Mouse (Mus musculus) testis, adult 2 months (tissue): ENCODE measurements around the gene Rbms3. TPM values are rescaled to one million over a fixed set of nuclear protein-coding genes. Genes with fewer than 3 reads are reported as not detected.

Experiments
- H3K27ac ChIP-seq: fragments of 200-500 bp; 2 replicates; pipeline ENCODE4 v1.5.1; 2012; ENCODE audit warnings: low read depth, low read length; ENCODE audit not compliant: control insufficient read depth, insufficient read depth
- H3K27me3 ChIP-seq: fragments of 200-500 bp; 2 replicates; pipeline ENCODE4 v1.6.1; 2012; ENCODE audit warnings: mild to moderate bottlenecking, low read length, moderate library complexity; ENCODE audit not compliant: control insufficient read depth, insufficient read depth
- H3K36me3 ChIP-seq: fragments of 200-500 bp; 2 replicates; pipeline ENCODE4 v1.6.1; 2012; ENCODE audit warnings: mild to moderate bottlenecking, low read length; ENCODE audit not compliant: control insufficient read depth, insufficient read depth
- H3K4me1 ChIP-seq: fragments of 200-500 bp; 2 replicates; pipeline ENCODE4 v1.6.1; 2012; ENCODE audit warnings: low read length; ENCODE audit not compliant: control insufficient read depth, insufficient read depth
- H3K4me3 ChIP-seq: fragments of 200-500 bp; 2 replicates; pipeline ENCODE4 v1.5.1; 2012; ENCODE audit warnings: low read depth, mild to moderate bottlenecking, low read length, moderate library complexity, mixed read lengths; ENCODE audit not compliant: control insufficient read depth
- CTCF ChIP-seq: fragments of 200-500 bp; IDR thresholded peaks from 2 replicates; pipeline ENCODE4 v1.5.1; 2012; ENCODE audit warnings: low read depth, mild to moderate bottlenecking, inconsistent platforms, low read length, moderate library complexity; ENCODE audit not compliant: control insufficient read depth, insufficient read depth, insufficient replicate concordance
- POLR2A ChIP-seq: fragments of 200-500 bp; IDR thresholded peaks from 2 replicates; pipeline ENCODE4 v1.6.1; 2012; ENCODE audit warnings: low read depth, mild to moderate bottlenecking, inconsistent platforms, low read length, moderate library complexity; ENCODE audit not compliant: control insufficient read depth
- polyA plus RNA-seq: library from polyadenylated mRNA; depleted of rRNA; stranded (reverse); fragments of >200 nt; gene quantifications from 2 replicates; pipeline ENCODE4 v1.2.3, GENCODE M21; 2012

The Rbms3 gene
- polyA plus RNA-seq, 1 experiment = 0.72 TPM

DNA sequence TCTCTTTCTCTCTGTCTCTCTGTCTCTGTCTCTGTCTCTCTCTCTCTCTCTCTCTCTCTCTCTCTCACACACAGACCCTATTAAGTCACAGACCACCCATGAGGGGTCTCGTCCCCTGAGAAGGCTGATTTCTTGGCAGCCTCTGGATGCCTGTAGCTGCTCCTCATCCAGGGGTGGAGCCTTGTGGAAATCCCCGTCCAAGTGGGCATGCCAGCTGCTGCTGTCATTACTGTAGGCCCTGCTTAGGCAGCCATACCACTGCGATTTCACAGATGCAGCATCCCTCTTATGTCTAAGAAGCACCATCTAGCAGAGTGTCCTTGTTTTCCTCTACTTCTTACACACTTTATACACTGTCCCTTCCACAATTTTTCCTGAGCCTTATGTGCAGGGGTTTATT, 216.5 kb downstream of the Rbms3 start:
- Histone ChIP-seq H3K4me3 (no peak overlapping the region), H3K27me3 (no peaks in the 10 kb centered on the region), H3K36me3 (no peaks in the 10 kb centered on the region), H3K4me1 (no peaks in the 10 kb centered on the region), H3K27ac (no peak overlapping the region)
- TF ChIP-seq CTCF (no peak), POLR2A (no peak)

DNA sequence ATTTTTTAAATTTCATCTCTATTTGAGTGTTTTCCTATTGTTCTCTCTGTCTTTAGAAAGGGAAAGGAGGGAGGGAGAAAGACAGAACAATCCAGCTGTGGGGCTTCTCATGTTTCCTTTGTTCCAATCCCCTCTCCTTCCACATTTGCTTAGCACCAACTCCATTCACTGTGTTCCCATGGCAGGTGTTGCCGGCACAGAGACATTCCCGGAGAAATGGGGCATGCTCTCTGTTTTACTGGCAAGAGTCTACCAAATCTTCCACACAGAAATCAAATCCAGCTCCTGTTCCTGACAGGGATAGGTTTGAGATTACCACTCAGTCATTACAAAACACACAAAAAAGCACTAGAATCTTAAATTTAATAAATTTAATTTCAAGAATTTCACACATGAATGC, 217.1 kb downstream of the Rbms3 start:
- no peaks in the 10 kb centered on the region for H3K36me3 ChIP-seq
- no peaks in the 10 kb centered on the region for H3K27me3 ChIP-seq
- TF ChIP-seq POLR2A = no peak
- TF ChIP-seq CTCF = no peak
- no peak overlapping the region for H3K4me3 ChIP-seq
- no peaks in the 10 kb centered on the region for H3K4me1 ChIP-seq
- H3K27ac ChIP-seq = no peak overlapping the region

DNA sequence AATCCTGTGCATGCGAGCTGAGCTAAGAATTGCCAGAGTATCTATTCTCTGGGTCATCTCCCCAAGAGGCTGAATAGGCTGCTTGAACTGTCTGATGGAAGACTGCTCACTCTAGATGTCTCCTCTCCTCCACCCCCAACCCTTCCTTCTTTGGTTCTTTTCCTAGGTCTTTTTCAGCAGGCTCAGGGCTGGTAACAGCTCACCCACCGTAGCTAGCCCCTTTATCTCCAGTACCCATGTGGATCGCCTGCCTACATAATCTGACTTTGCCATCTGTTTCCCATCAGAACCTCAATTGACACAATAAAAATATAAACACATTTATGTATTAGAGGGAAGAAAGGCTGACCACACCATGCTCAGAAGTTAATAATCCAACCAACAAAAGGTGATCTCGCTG, 225.1 kb downstream of the Rbms3 start:
- no peak overlapping the region for H3K4me3 ChIP-seq
- H3K27me3 ChIP-seq = no peaks in the 10 kb centered on the region
- no peak for TF ChIP-seq CTCF
- TF ChIP-seq POLR2A = no peak
- no peaks in the 10 kb centered on the region for H3K36me3 ChIP-seq
- no peak overlapping the region for H3K27ac ChIP-seq
- H3K4me1 ChIP-seq = no peaks in the 10 kb centered on the region

DNA sequence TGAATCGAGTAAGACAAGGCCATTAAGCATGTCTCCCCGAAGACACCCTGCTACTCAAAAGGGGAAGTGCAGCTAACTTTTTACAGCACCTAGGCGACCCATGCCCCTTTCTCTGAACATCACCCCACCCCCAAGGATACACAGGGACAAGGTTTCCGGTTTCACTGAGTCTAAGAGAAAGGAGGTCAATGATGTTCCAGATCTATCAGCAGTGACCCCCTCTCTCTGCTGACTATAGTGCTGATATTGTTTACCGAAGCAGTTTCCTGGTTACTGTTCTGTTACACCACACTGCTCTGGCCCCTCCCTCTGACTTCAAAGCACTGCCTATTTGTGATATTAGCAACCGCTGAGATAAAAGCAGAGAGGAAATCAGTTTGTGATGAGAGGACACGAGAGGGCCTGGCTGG, 229.4 kb downstream of the Rbms3 start:
- no peaks in the 10 kb centered on the region for H3K4me1 ChIP-seq
- no peak overlapping the region for H3K27ac ChIP-seq

DNA sequence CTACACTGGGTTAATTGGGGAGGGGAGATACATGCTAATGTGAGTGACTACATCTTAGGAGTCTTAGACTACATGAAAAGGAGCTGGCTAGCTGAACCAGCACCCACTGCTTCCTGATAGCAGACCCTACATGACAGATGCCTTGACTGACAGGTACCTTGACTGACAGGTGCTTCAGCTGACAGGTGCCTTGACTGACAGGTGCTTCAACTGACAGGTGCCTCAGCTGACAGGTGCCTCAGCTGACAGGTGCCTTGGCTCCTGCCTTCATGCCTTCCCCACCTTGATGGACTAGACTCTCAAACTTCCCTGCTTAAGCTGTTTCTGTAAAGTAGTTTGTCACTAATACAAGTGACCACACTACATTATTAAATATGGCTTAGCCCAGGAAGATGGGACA, 232.6 kb downstream of the Rbms3 start:
- Histone ChIP-seq H3K36me3 (no peaks in the 10 kb centered on the region), H3K4me1 (no peaks in the 10 kb centered on the region), H3K4me3 (no peak overlapping the region), H3K27ac (no peak overlapping the region), H3K27me3 (no peaks in the 10 kb centered on the region)
- no peak for TF ChIP-seq POLR2A
- TF ChIP-seq CTCF = no peak

More for the DNA sequence above, 229.4 kb downstream of the Rbms3 start:
- TF ChIP-seq POLR2A (no peak), CTCF (no peak)
- no peaks in the 10 kb centered on the region for H3K27me3 ChIP-seq
- H3K4me3 ChIP-seq = no peak overlapping the region
- no peaks in the 10 kb centered on the region for H3K36me3 ChIP-seq

DNA sequence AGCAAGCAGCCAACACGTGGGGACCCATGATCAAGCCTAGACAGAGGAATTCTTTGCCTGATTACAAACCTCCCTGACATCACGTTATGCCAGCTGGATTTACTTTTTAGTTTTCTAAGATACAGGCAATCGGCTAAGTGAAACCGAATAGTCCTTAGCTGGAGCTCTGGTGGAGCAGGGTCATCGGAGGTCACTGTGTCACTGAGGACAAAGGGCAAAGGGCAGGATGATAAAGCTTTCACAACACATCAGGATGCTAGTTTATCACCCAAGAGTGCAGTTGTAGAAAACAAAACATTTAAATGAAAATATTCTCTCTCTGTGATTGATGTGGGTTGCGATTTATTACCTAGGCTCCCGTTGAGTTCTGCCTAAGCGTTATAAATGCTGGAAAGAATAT, 233.1 kb downstream of the Rbms3 start:
- no peak for TF ChIP-seq POLR2A
- no peak for TF ChIP-seq CTCF
- H3K27ac ChIP-seq = no peak overlapping the region
- H3K27me3 ChIP-seq = no peaks in the 10 kb centered on the region
- no peak overlapping the region for H3K4me3 ChIP-seq
- H3K36me3 ChIP-seq = no peaks in the 10 kb centered on the region
- H3K4me1 ChIP-seq = no peaks in the 10 kb centered on the region

DNA sequence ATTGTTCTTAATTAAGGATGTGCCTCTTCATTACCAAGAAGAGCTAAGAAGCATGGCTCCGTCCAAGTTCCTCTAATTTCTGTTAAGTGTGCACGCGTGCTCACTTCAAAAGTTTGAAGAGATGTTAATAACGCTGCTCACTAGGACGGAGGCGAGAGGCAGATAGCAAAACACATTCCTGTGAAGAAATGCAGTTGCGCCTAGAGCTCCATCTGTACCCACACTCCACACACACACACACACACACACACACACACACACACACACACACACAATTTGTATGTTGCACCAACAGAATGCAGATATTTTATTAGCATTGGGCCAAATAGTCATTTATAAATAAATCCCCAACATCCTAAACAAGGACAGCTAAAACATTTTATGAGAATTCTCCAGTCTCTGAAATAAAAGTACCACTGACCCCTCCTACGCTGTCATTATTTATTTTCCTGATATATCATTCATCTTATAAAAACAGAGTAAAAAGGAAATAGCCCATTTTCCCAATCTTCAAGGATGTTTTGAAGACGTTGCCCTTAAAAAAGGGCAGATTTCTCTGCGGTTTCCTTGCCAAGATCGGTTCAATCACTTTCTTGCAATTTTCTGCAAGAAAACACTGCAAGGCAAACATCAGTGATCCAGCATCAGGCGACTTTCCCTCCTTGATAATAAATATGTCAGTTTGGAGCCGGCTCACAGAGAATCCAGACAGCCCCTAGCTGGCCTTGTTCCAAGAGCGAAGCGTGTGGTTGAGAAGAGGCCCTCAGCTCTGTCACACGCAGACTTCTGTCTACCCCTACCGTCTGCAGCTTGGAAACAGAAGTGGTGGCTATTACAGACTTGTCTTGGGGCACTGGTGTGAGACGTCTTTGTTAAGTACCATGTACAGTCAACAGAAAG, 235.8 kb downstream of the Rbms3 start:
- Histone ChIP-seq H3K36me3 (no peaks in the 10 kb centered on the region), H3K27me3 (no peaks in the 10 kb centered on the region), H3K4me1 (no peaks in the 10 kb centered on the region), H3K27ac (no peak overlapping the region), H3K4me3 (no peak overlapping the region)
- TF ChIP-seq CTCF (no peak), POLR2A (no peak)

DNA sequence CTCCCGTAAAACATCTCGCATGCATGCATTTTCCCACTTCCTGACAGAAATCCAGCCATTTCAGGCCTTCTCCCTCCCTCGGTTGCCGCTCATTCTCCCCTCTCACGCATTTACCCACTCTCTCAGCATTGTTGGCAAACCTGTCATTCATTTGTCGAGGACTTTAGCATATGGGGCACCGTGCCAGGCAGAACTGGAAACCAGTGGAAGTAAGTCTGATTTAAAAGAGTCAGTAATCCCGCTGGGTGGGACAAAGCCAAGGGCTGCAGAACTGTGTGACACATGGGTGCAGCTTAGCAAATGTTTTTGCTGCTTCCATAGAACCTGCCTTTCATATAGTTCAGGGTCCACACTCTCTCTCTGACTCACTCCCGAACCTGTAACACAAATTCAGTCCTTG, 241.7 kb downstream of the Rbms3 start:
- Histone ChIP-seq H3K27me3 (no peaks in the 10 kb centered on the region), H3K4me3 (no peak overlapping the region)

More for the DNA sequence above, 241.7 kb downstream of the Rbms3 start:
- TF ChIP-seq CTCF = no peak
- TF ChIP-seq POLR2A = no peak
- no peak overlapping the region for H3K27ac ChIP-seq
- H3K4me1 ChIP-seq = no peaks in the 10 kb centered on the region
- no peaks in the 10 kb centered on the region for H3K36me3 ChIP-seq
